Mouse (Mus musculus): ENCODE results near the gene Fam24a. TPM values are rescaled to one million over a fixed set of nuclear protein-coding genes. Genes with fewer than 3 reads are reported as not detected.

Fam24a gene
- polyA plus RNA-seq, 1 experiment from 2014 or later: not detected

DNA sequence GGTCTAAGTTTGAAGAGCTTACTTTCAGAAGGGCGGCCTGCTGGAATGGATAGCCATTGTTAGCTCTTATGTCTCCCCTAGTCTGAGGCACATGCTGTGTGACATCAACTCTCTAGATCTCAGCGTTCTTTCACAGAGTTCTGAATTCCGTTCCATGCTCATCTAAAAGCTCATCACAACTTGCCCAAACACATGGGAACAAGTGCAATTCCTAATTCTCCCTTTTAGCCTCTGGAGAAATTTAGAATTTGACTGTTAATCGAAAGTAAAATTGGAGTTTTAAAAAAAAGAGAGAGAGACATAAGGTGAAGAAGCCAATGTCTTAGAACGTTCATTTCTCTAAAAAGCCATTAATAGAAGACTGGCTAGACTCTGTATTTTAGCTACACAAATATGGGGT is 4.2 kb upstream of the Fam24a start, which contains the start of gene Fam24b:
Gene Fam24b (minus strand): TSS at position 101 of the 400 bp plus-strand sequence.
- no peak within 1 kb of the TSS for H3K27ac ChIP-seq (ENCODE audit: low read length)
- H3K4me3 ChIP-seq (ENCODE audit: low read length): no peak within 1 kb of the TSS
- no peak for ATAC-seq (replicated peaks; ENCODE audit: extremely low read depth, insufficient read depth, low FRiP score)
- H3K36me3 ChIP-seq (ENCODE audit: control insufficient read depth, insufficient read depth): no peaks in the 10 kb centered on the region
- no peak within 1 kb of the TSS for H3K4me2 ChIP-seq (ENCODE audit: low read depth, low read length)
- WGBS: 89% methylated on average over 5 of the region's 5 CpGs
- H3K4me1 ChIP-seq (ENCODE audit: control insufficient read depth, insufficient read depth, low read length): 0 out of 2 replicates have a peak, but pooled peaks cover 3% of the 10 kb centered on the region
- H3K9me3 ChIP-seq (replicated peaks; ENCODE audit: control insufficient read depth, low read length): no peaks in the 10 kb centered on the region
- H3K9ac ChIP-seq (ENCODE audit: low read length): no peak within 1 kb of the TSS
- H3K27me3 ChIP-seq (ENCODE audit: control insufficient read depth, insufficient read depth, low read length): no peaks in the 10 kb centered on the region

DNA sequence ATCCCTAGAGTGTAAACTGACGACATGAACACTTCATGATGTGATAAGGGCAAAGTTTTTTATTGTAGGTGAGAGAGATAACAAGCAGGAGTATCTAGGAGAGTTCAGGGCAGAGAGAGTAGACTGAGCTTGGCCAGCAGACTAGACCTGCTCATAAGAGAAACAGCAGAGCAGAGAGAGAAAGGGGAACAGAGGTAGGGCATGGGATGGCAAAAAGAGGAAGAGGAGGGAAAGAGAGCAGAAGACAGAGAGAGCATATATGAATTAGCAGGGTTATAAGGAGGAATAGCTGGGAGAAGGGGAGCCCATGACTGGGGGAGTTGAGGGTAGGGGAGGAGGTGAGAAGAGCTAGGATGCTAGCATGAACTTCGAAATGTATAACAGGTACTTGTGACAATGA is 2.0 kb upstream of the Fam24a start:
- Histone ChIP-seq H3K27ac (ENCODE audit: low read length) (no peak overlapping the region), H3K9me3 (replicated peaks; ENCODE audit: control insufficient read depth, low read length) (no peaks in the 10 kb centered on the region), H3K4me2 (ENCODE audit: low read depth, low read length) (no peak overlapping the region)

DNA sequence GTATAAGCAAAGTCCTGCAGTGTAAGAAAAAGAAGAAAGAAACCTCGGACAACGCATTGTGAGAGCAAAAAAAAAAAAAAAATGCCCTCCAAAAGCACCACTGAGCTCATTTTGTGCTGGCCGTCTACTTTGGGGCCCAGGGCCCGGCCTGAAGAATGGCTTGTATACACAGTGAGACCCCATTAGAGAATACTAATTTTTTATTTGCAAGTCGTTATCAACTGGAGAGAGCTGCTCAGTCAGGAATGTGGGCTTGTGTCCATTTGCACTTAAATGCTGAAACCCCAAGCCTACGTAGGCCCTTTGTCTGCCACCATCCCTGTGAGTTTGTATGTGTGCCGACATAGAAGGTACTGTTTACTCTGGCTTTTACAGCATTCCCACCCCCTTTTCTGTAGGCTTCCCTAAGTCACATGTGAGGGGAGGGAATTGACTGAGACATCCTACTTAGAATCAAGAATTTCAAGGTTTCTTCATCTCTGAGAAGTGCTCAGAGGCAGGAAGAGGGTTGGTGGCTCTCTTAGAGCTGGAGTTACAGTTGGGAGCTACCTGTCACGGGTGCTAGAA is 3.9 kb downstream of the Fam24a start:
- WGBS: 64% methylated on average over 8 of the region's 8 CpGs
- no peaks in the 10 kb centered on the region for H3K4me1 ChIP-seq (ENCODE audit: control insufficient read depth, insufficient read depth, low read length)
- H3K9ac ChIP-seq (ENCODE audit: low read length): no peak overlapping the region
- no peaks in the 10 kb centered on the region for H3K9me3 ChIP-seq (replicated peaks; ENCODE audit: control insufficient read depth, low read length)
- H3K36me3 ChIP-seq (ENCODE audit: control insufficient read depth, insufficient read depth): peaks cover 15% of the 10 kb centered on the region
- no peak overlapping the region for H3K27ac ChIP-seq (ENCODE audit: low read length)
- no peak overlapping the region for H3K4me2 ChIP-seq (ENCODE audit: low read depth, low read length)
- H3K4me3 ChIP-seq (ENCODE audit: low read length): no peak overlapping the region
- H3K27me3 ChIP-seq (ENCODE audit: control insufficient read depth, insufficient read depth, low read length): no peaks in the 10 kb centered on the region
- no peak for ATAC-seq (replicated peaks; ENCODE audit: extremely low read depth, insufficient read depth, low FRiP score)

More for the DNA sequence above, 2.0 kb upstream of the Fam24a start:
- Histone ChIP-seq H3K36me3 (ENCODE audit: control insufficient read depth, insufficient read depth) (no peaks in the 10 kb centered on the region), H3K9ac (ENCODE audit: low read length) (no peak overlapping the region), H3K27me3 (ENCODE audit: control insufficient read depth, insufficient read depth, low read length) (no peaks in the 10 kb centered on the region), H3K4me1 (ENCODE audit: control insufficient read depth, insufficient read depth, low read length) (0 out of 2 replicates have a peak, but pooled peaks cover 3% of the 10 kb centered on the region), H3K4me3 (ENCODE audit: low read length) (no peak overlapping the region)
- ATAC-seq (replicated peaks; ENCODE audit: extremely low read depth, insufficient read depth, low FRiP score): no peak
- 57% methylated on average over 2 of the region's 2 CpGs for WGBS

DNA sequence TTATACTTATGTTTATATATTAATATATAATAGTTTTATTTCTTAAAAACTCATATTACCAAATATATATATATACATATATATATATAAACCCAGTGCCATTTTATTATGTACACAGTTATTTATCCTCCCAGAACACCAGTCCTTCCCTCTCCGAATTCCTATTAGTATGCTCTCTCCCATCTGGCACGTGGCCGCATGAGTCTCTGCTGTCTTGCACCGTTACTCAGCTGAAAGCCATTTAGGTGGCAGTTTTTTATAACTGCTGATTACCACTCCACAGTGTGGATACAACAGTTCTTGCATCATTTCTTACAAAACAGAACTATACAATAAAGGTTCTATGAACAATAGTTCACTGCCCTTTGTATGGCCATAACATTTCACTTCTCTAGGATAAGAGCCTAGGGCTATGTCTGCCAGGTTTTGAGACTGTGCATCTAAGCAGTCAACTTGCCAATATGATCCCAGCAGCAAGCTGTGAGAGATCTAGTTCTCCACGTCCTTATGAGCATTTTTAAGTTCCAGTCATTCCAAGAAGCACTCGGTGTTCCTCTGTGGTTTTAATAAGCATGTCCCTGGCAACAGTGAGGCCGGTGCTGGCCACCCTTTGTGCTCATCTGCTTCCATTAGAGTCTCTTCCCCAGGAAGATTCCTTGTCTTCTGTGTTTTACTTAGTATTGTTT is 12.3 kb downstream of the Fam24a start:
- H3K9me3 ChIP-seq (replicated peaks; ENCODE audit: control insufficient read depth, low read length): no peaks in the 10 kb centered on the region
- peaks cover 47% of the 10 kb centered on the region for H3K36me3 ChIP-seq (ENCODE audit: control insufficient read depth, insufficient read depth)
- H3K27ac ChIP-seq (ENCODE audit: low read length): no peak overlapping the region
- no peaks in the 10 kb centered on the region for H3K4me1 ChIP-seq (ENCODE audit: control insufficient read depth, insufficient read depth, low read length)
- H3K4me3 ChIP-seq (ENCODE audit: low read length): no peak overlapping the region
- H3K27me3 ChIP-seq (ENCODE audit: control insufficient read depth, insufficient read depth, low read length): no peaks in the 10 kb centered on the region
- no peak for ATAC-seq (replicated peaks; ENCODE audit: extremely low read depth, insufficient read depth, low FRiP score)
- no peak overlapping the region for H3K4me2 ChIP-seq (ENCODE audit: low read depth, low read length)
- no peak overlapping the region for H3K9ac ChIP-seq (ENCODE audit: low read length)
- 82% methylated on average over 7 of the region's 7 CpGs for WGBS

DNA sequence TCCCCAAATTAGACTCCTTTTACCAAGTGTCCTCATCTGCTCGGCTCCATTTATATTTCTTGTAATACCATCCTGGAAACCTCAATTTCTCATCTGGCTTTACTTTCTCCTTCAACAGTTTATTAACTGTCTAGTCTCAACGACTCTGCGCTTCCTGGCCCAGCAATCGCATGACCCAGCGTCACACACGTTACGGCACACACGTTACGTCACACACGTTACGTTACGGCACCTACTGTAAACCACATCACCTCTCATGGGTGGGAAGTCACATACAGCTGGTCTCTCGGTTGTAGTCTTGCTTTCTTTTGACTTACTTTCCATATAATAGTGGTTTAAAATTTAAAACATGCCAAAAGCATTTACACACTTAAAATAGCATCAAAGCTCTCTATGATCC is 22.4 kb downstream of the Fam24a start:
- no peak for ATAC-seq (replicated peaks; ENCODE audit: extremely low read depth, insufficient read depth, low FRiP score)
- no peak overlapping the region for H3K4me3 ChIP-seq (ENCODE audit: low read length)

DNA sequence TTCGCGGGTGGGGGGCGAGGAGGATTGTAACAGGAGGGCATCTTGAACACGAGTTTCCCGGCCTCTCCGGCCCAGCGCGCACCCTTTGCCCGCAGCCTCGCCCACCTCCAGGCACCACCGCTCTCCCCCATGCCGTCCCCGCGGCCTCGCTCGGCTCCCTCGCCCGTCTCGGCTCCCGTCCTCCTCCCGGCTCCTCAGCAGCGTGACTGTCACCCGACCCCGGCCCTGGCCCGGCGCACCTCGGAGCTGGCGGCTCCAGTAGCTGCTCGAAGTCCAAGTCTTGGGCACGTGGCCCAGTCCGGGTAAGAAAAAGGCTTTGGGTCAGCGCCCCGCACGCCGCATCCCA is 28.6 kb downstream of the Fam24a start:
- Histone ChIP-seq H3K4me3 (ENCODE audit: low read length) (peak overlapping the region; percentile 73), H3K27ac (ENCODE audit: low read length) (peak overlapping the region; percentile 79), H3K4me2 (ENCODE audit: low read depth, low read length) (peak overlapping the region; percentile 78), H3K27me3 (ENCODE audit: control insufficient read depth, insufficient read depth, low read length) (no peaks in the 10 kb centered on the region), H3K9me3 (replicated peaks; ENCODE audit: control insufficient read depth, low read length) (no peaks in the 10 kb centered on the region), H3K9ac (ENCODE audit: low read length) (peak overlapping the region; percentile 87), H3K36me3 (ENCODE audit: control insufficient read depth, insufficient read depth) (peaks cover 6% of the 10 kb centered on the region; the same call in 1 of the 2 replicates), H3K4me1 (ENCODE audit: control insufficient read depth, insufficient read depth, low read length) (peaks cover 14% of the 10 kb centered on the region)
- ATAC-seq (replicated peaks; ENCODE audit: extremely low read depth, insufficient read depth, low FRiP score): peak; percentile 76
- under 1% methylated on average over 35 of the region's 35 CpGs for WGBS

More for the DNA sequence above, 22.4 kb downstream of the Fam24a start:
- 96% methylated on average over 13 of the region's 13 CpGs for WGBS
- H3K36me3 ChIP-seq (ENCODE audit: control insufficient read depth, insufficient read depth): peaks cover 33% of the 10 kb centered on the region
- H3K9ac ChIP-seq (ENCODE audit: low read length): no peak overlapping the region
- H3K9me3 ChIP-seq (replicated peaks; ENCODE audit: control insufficient read depth, low read length): no peaks in the 10 kb centered on the region
- peaks cover 3% of the 10 kb centered on the region; the same call in 1 of the 2 replicates for H3K4me1 ChIP-seq (ENCODE audit: control insufficient read depth, insufficient read depth, low read length)
- H3K27me3 ChIP-seq (ENCODE audit: control insufficient read depth, insufficient read depth, low read length): no peaks in the 10 kb centered on the region
- no peak overlapping the region for H3K27ac ChIP-seq (ENCODE audit: low read length)
- H3K4me2 ChIP-seq (ENCODE audit: low read depth, low read length): no peak overlapping the region

DNA sequence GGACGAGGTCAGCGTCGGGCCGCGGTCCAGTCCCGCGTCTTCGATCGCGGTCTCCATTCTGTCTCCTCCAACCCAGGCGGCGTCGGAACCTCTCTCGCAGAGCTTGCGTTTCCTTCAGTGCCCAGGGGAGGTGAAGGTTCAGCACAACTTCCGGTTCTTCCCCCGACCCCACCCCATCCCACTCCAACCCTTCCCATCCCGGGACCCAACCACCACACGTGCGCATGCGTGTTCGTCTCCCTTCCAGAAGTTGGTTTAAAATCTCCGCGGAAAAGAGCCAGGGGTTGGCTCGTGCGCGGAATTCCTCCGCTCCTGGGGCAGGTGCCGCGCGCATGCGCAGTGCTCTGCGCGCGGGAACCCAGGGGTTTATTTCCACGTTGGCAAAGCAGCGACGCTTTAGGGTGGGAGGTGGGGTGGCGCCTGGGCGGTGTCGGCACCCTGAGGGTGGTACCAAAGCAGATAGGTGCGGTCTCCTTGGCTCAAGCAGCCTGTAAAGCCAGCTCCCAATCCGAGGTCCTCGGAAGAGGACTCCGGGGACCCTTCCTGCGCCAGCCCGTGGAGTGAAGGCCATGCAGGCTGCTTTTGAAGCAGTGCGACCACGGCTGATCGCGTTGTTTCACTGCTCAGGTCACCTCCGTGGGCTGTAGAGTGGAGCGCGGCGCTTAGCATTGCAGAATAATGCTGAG is 29.1 kb downstream of the Fam24a start, which contains the start of gene 2310057M21Rik:
Gene 2310057M21Rik (minus strand): TSS at position 145 of the 686 bp plus-strand sequence.
- H3K36me3 ChIP-seq (ENCODE audit: control insufficient read depth, insufficient read depth): peaks cover 3% of the 10 kb centered on the region; the same call in 1 of the 2 replicates
- no peaks in the 10 kb centered on the region for H3K27me3 ChIP-seq (ENCODE audit: control insufficient read depth, insufficient read depth, low read length)
- peak; percentile 97 for ATAC-seq (replicated peaks; ENCODE audit: extremely low read depth, insufficient read depth, low FRiP score)
- H3K9me3 ChIP-seq (replicated peaks; ENCODE audit: control insufficient read depth, low read length): no peaks in the 10 kb centered on the region
- peaks cover 14% of the 10 kb centered on the region for H3K4me1 ChIP-seq (ENCODE audit: control insufficient read depth, insufficient read depth, low read length)
- H3K9ac ChIP-seq (ENCODE audit: low read length): peak within 1 kb of the TSS; percentile 87
- peak within 1 kb of the TSS; percentile 94 for H3K27ac ChIP-seq (ENCODE audit: low read length)
- peak within 1 kb of the TSS; percentile 85 for H3K4me2 ChIP-seq (ENCODE audit: low read depth, low read length)
- H3K4me3 ChIP-seq (ENCODE audit: low read length): peak within 1 kb of the TSS; percentile 73
- under 1% methylated on average over 55 of the region's 55 CpGs for WGBS

DNA sequence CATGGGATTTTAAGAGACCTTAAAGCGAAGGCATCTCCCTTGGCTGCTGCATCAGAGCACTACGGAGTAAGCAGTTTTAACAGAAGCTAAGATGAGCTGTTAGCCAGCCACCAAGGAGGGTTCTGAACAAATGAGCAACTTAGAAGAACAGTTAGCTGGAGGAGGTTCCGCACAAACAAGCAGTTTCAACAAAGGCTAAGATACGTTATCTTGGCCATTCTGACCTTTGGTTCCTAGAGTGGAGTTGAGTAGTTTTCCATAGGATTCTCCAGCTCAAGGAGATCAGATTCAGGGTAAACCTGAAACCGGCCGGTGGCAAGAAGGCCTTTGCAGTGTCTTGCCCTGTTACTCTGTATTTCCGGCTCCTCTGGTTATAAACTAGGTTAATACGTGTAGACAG is 30.5 kb downstream of the Fam24a start:
- ATAC-seq (replicated peaks; ENCODE audit: extremely low read depth, insufficient read depth, low FRiP score): no peak
- H3K4me2 ChIP-seq (ENCODE audit: low read depth, low read length): no peak overlapping the region
- WGBS: 88% methylated on average over 8 of the region's 8 CpGs

More for the DNA sequence above, 30.5 kb downstream of the Fam24a start:
- Histone ChIP-seq H3K27me3 (ENCODE audit: control insufficient read depth, insufficient read depth, low read length) (no peaks in the 10 kb centered on the region), H3K4me1 (ENCODE audit: control insufficient read depth, insufficient read depth, low read length) (peaks cover 14% of the 10 kb centered on the region), H3K27ac (ENCODE audit: low read length) (no peak overlapping the region), H3K36me3 (ENCODE audit: control insufficient read depth, insufficient read depth) (no peaks in the 10 kb centered on the region), H3K4me3 (ENCODE audit: low read length) (no peak overlapping the region), H3K9me3 (replicated peaks; ENCODE audit: control insufficient read depth, low read length) (no peaks in the 10 kb centered on the region), H3K9ac (ENCODE audit: low read length) (no peak overlapping the region)
